Mouse (Mus musculus) testis, adult 2 months (tissue): ENCODE data around the gene Gpn1.

Experiments
- CTCF ChIP-seq: fragments of 200-500 bp; IDR thresholded peaks from 2 replicates; pipeline ENCODE4 v1.5.1; 2012; ENCODE audit warnings: low read depth, mild to moderate bottlenecking, inconsistent platforms, low read length, moderate library complexity; ENCODE audit not compliant: control insufficient read depth, insufficient read depth, insufficient replicate concordance
- POLR2A ChIP-seq: fragments of 200-500 bp; IDR thresholded peaks from 2 replicates; pipeline ENCODE4 v1.6.1; 2012; ENCODE audit warnings: low read depth, mild to moderate bottlenecking, inconsistent platforms, low read length, moderate library complexity; ENCODE audit not compliant: control insufficient read depth

GRCm38 (mm10) chr5:31485440-31485839 is 9.1 kb upstream of the Gpn1 start, which contains the start of gene 4930548H24Rik:
- TF ChIP-seq POLR2A (no peak), CTCF (no peak)
